Mouse (Mus musculus) liver, embryonic 16.5 days (tissue): ENCODE results near the gene Hoxa2. TPM values are rescaled to one million over a fixed set of nuclear protein-coding genes. Genes with fewer than 3 reads are reported as not detected.

Experiments
- ATAC-seq: fragments of 200-750 bp; cut with Nextera tagmentation; 2 replicates; pipeline ENCODE4 v1.8.0; 2017; ENCODE audit warnings: low read depth, mild to moderate bottlenecking, moderate number of reproducible peaks, moderate library complexity
- H3K27ac ChIP-seq: fragments of 300-500 bp; sonication (generic); 2 replicates; pipeline ENCODE4 v1.5.1; 2014; ENCODE audit warnings: mild to moderate bottlenecking, low read length
- H3K27me3 ChIP-seq: fragments of 300-500 bp; sonication (generic); 2 replicates; pipeline ENCODE4 v1.6.1; 2014; ENCODE audit warnings: low read depth, low read length, mixed read lengths; ENCODE audit not compliant: control insufficient read depth, insufficient read depth
- H3K36me3 ChIP-seq: fragments of 300-500 bp; sonication (generic); 2 replicates; pipeline ENCODE4 v1.6.1; 2014; ENCODE audit warnings: mild to moderate bottlenecking; ENCODE audit not compliant: control insufficient read depth, insufficient read depth
- H3K4me1 ChIP-seq: fragments of 300-500 bp; sonication (generic); 2 replicates; pipeline ENCODE4 v1.6.1; 2014; ENCODE audit warnings: low read depth, low read length, mixed read lengths; ENCODE audit not compliant: control insufficient read depth
- H3K4me2 ChIP-seq: fragments of 300-500 bp; sonication (generic); 2 replicates; pipeline ENCODE4 v1.6.1; 2014; ENCODE audit warnings: low read depth, low read length, mixed read lengths
- H3K4me3 ChIP-seq: fragments of 300-500 bp; sonication (generic); 2 replicates; pipeline ENCODE4 v1.5.1; 2014; ENCODE audit warnings: low read depth, mild to moderate bottlenecking, low read length
- H3K9ac ChIP-seq: fragments of 300-500 bp; sonication (generic); 2 replicates; pipeline ENCODE4 v1.6.1; 2014; ENCODE audit warnings: low read depth, low read length
- H3K9me3 ChIP-seq: fragments of 300-500 bp; sonication (generic); replicated peaks from 2 replicates; pipeline ENCODE4 v1.6.1; 2016; ENCODE audit warnings: low read length; ENCODE audit not compliant: control insufficient read depth
- WGBS: fragments of 180-500 bp; shearing (Covaris S2); extraction: QIAGEN DNeasy Blood & Tissue Kit; methylation state at CpG from one replicate; pipeline ENCODE4 v1.1.7; 2014; ENCODE audit not compliant: insufficient replicate concordance; 5-methylcytosine and 5-hydroxymethylcytosine counted together
- polyA plus RNA-seq: library from polyadenylated mRNA; unstranded; fragments of >200 nt; fragmentation: Nextera tagmentation; extraction: Ambion mirVana; gene quantifications from 2 replicates; pipeline ENCODE4 v1.2.1, GENCODE M21; 2015

The Hoxa2 gene
- polyA plus RNA-seq, 1 experiment from 2014 or later = 0.44 TPM

GRCm38 (mm10) chr6:52164051-52164625, 493 bp downstream of the Hoxa2 start:
- no peak overlapping the region for H3K27ac ChIP-seq
- H3K36me3 ChIP-seq = no peaks in the 10 kb centered on the region
- H3K9ac ChIP-seq = no peak overlapping the region
- no peak for ATAC-seq
- no peaks in the 10 kb centered on the region for H3K9me3 ChIP-seq
- no peaks in the 10 kb centered on the region for H3K4me1 ChIP-seq
- H3K4me2 ChIP-seq = 0 out of 2 replicates have a peak overlapping the region, but pooled peaks have one; percentile 0
- H3K27me3 ChIP-seq = peaks cover 94% of the 10 kb centered on the region
- 1% methylated on average over 39 of the region's 39 CpGs for WGBS
- peak overlapping the region; percentile 30 for H3K4me3 ChIP-seq

- WGBS = 9% methylated on average over 17 of the region's 17 CpGs
- ATAC-seq = no peak
- no peak overlapping the region for H3K4me2 ChIP-seq
- H3K9me3 ChIP-seq = no peaks in the 10 kb centered on the region
- no peaks in the 10 kb centered on the region for H3K4me1 ChIP-seq
- H3K36me3 ChIP-seq = no peaks in the 10 kb centered on the region
- peak overlapping the region; percentile 30; the same call in 1 of the 2 replicates for H3K4me3 ChIP-seq
- no peak overlapping the region for H3K9ac ChIP-seq
- H3K27ac ChIP-seq = no peak overlapping the region
- H3K27me3 ChIP-seq = peaks cover 96% of the 10 kb centered on the region
Measured at GRCm38 (mm10) chr6:52163366-52164031, 1.1 kb downstream of the Hoxa2 start.

GRCm38 (mm10) chr6:52162611-52163365, 1.8 kb downstream of the Hoxa2 start:
- Histone ChIP-seq H3K27ac (no peak overlapping the region), H3K4me1 (no peaks in the 10 kb centered on the region), H3K4me3 (no peak overlapping the region), H3K27me3 (peaks cover 96% of the 10 kb centered on the region), H3K36me3 (no peaks in the 10 kb centered on the region), H3K9me3 (no peaks in the 10 kb centered on the region), H3K4me2 (no peak overlapping the region), H3K9ac (no peak overlapping the region)
- WGBS = 14% methylated on average over 14 of the region's 14 CpGs
- no peak for ATAC-seq

GRCm38 (mm10) chr6:52162093-52162380, 2.6 kb downstream of the Hoxa2 start:
- Histone ChIP-seq H3K9ac (no peak overlapping the region), H3K4me3 (no peak overlapping the region), H3K27me3 (peaks cover 96% of the 10 kb centered on the region), H3K9me3 (no peaks in the 10 kb centered on the region), H3K4me2 (no peak overlapping the region), H3K36me3 (no peaks in the 10 kb centered on the region), H3K4me1 (no peaks in the 10 kb centered on the region), H3K27ac (no peak overlapping the region)
- 33% methylated on average over 1 of the region's 1 CpGs for WGBS
- no peak for ATAC-seq

GRCm38 (mm10) chr6:52161336-52162092, 3.1 kb downstream of the Hoxa2 start:
- H3K4me1 ChIP-seq = no peaks in the 10 kb centered on the region
- H3K36me3 ChIP-seq = no peaks in the 10 kb centered on the region
- no peak overlapping the region for H3K4me3 ChIP-seq
- 25% methylated on average over 8 of the region's 8 CpGs for WGBS
- H3K9ac ChIP-seq = no peak overlapping the region
- H3K9me3 ChIP-seq = no peaks in the 10 kb centered on the region
- H3K4me2 ChIP-seq = no peak overlapping the region
- ATAC-seq = no peak
- H3K27me3 ChIP-seq = peaks cover 96% of the 10 kb centered on the region
- H3K27ac ChIP-seq = no peak overlapping the region

GRCm38 (mm10) chr6:52160511-52161335, 3.9 kb downstream of the Hoxa2 start:
- Histone ChIP-seq H3K9me3 (no peaks in the 10 kb centered on the region), H3K4me3 (no peak overlapping the region), H3K4me2 (no peak overlapping the region), H3K36me3 (no peaks in the 10 kb centered on the region), H3K27ac (no peak overlapping the region), H3K4me1 (no peaks in the 10 kb centered on the region), H3K27me3 (peaks cover 95% of the 10 kb centered on the region), H3K9ac (no peak overlapping the region)
- WGBS = 16% methylated on average over 30 of the region's 30 CpGs
- ATAC-seq = no peak

GRCm38 (mm10) chr6:52159979-52160378, 4.7 kb downstream of the Hoxa2 start:
- H3K4me2 ChIP-seq = no peak overlapping the region
- H3K27ac ChIP-seq = no peak overlapping the region
- peaks cover 94% of the 10 kb centered on the region for H3K27me3 ChIP-seq
- no peak overlapping the region for H3K9ac ChIP-seq
- H3K4me3 ChIP-seq = no peak overlapping the region
- H3K9me3 ChIP-seq = no peaks in the 10 kb centered on the region
- H3K4me1 ChIP-seq = no peaks in the 10 kb centered on the region
- no peaks in the 10 kb centered on the region for H3K36me3 ChIP-seq
- no peak for ATAC-seq
- WGBS = 11% methylated on average over 9 of the region's 9 CpGs

GRCm38 (mm10) chr6:52159164-52159761, 5.4 kb downstream of the Hoxa2 start:
- H3K9me3 ChIP-seq = no peaks in the 10 kb centered on the region
- H3K36me3 ChIP-seq = no peaks in the 10 kb centered on the region
- 0 out of 2 replicates have a peak overlapping the region, but pooled peaks have one; percentile 17 for H3K27ac ChIP-seq
- peak overlapping the region; percentile 72 for H3K4me2 ChIP-seq
- H3K9ac ChIP-seq = no peak overlapping the region
- H3K27me3 ChIP-seq = peaks cover 93% of the 10 kb centered on the region
- H3K4me3 ChIP-seq = peak overlapping the region; percentile 60
- ATAC-seq = no peak
- H3K4me1 ChIP-seq = no peaks in the 10 kb centered on the region
- WGBS = 19% methylated on average over 12 of the region's 12 CpGs
